Mouse (Mus musculus) bone marrow, adult 2 months (tissue): ENCODE data around the gene Pfkfb4.

Experiments used
- CTCF ChIP-seq: fragments of 200-500 bp; IDR thresholded peaks from 2 replicates; pipeline ENCODE4 v1.5.1; 2011; ENCODE audit warnings: low read length, control low read depth; ENCODE audit not compliant: control insufficient read depth, insufficient read depth
- POLR2A ChIP-seq: fragments of 200-500 bp; IDR thresholded peaks from 2 replicates; pipeline ENCODE4 v1.6.1; 2011; ENCODE audit warnings: low read depth, mild to moderate bottlenecking, control low read depth, low read length, borderline replicate concordance; ENCODE audit not compliant: control insufficient read depth

GRCm38 (mm10) chr9:109010316-109010690, 18.7 kb downstream of the Pfkfb4 start:
- TF ChIP-seq CTCF (no peak), POLR2A (no peak)
